Mouse (Mus musculus) cerebellum, postnatal 10 days (tissue): ENCODE results near the gene Ppp2r5c.
A peak's percentile ranks its signal among the peaks of the same experiment; 100 is the strongest.

Experiments
- DNase-seq, 2 experiments: peaks; one replicate each; pipeline ENCODE4 v3.0.0; 2021; ENCODE audit warnings: mixed read lengths in 2 of 2

Ppp2r5c gene

GRCm38 (mm10) chr12:110442238-110442637 lies 4.7 kb upstream of the Ppp2r5c start:
- no peak for DNase-seq

- no peak for DNase-seq
These were observed 2.4 kb upstream of the Ppp2r5c start for GRCm38 (mm10) chr12:110444530-110444929.

GRCm38 (mm10) chr12:110445775-110446174 lies 1.1 kb upstream of the Ppp2r5c start:
- no peak for DNase-seq

GRCm38 (mm10) chr12:110447306-110447705 lies 386 bp downstream of the Ppp2r5c start:
- peak; percentile 65 to 71 for DNase-seq

- DNase-seq, result no peak
These were observed 1.8 kb downstream of the Ppp2r5c start for GRCm38 (mm10) chr12:110448767-110449166.

- DNase-seq, result peak; percentile 81 to 84
These were observed 7.3 kb downstream of the Ppp2r5c start for GRCm38 (mm10) chr12:110454223-110454622.

- DNase-seq, result no peak
These were observed 9.1 kb downstream of the Ppp2r5c start for GRCm38 (mm10) chr12:110456024-110456423.

- DNase-seq, result no peak
These were observed 11.7 kb downstream of the Ppp2r5c start for GRCm38 (mm10) chr12:110458667-110459066.

- DNase-seq, result peak; percentile 82 to 89
These were observed 13.7 kb downstream of the Ppp2r5c start for GRCm38 (mm10) chr12:110460418-110461300.

- no peak for DNase-seq
These were observed 16.8 kb downstream of the Ppp2r5c start for GRCm38 (mm10) chr12:110463711-110464110.

GRCm38 (mm10) chr12:110471426-110471825 lies 24.5 kb downstream of the Ppp2r5c start:
- no peak for DNase-seq

- DNase-seq, result no peak
These were observed 25.3 kb downstream of the Ppp2r5c start for GRCm38 (mm10) chr12:110472247-110472646.

- no peak for DNase-seq
These were observed 27.6 kb downstream of the Ppp2r5c start for GRCm38 (mm10) chr12:110474497-110474896.

GRCm38 (mm10) chr12:110476561-110476960 lies 29.6 kb downstream of the Ppp2r5c start:
- no peak for DNase-seq

- no peak for DNase-seq
These were observed 31.0 kb downstream of the Ppp2r5c start for GRCm38 (mm10) chr12:110477906-110478305.

GRCm38 (mm10) chr12:110478601-110479008 lies 31.7 kb downstream of the Ppp2r5c start:
- no peak for DNase-seq

- peak in 1 of 2 experiments; percentile 47 for DNase-seq
These were observed 32.3 kb downstream of the Ppp2r5c start for GRCm38 (mm10) chr12:110479268-110479667.

GRCm38 (mm10) chr12:110480701-110481100 lies 33.8 kb downstream of the Ppp2r5c start:
- no peak for DNase-seq

GRCm38 (mm10) chr12:110483761-110484160 lies 36.8 kb downstream of the Ppp2r5c start:
- no peak for DNase-seq

- no peak for DNase-seq
These were observed 38.1 kb downstream of the Ppp2r5c start for GRCm38 (mm10) chr12:110484824-110485584.

GRCm38 (mm10) chr12:110485585-110486331 lies 38.8 kb downstream of the Ppp2r5c start:
- DNase-seq, result peak; percentile 82 to 84

- DNase-seq, result no peak
These were observed 39.9 kb downstream of the Ppp2r5c start for GRCm38 (mm10) chr12:110486852-110487251.

GRCm38 (mm10) chr12:110488031-110488430 lies 41.1 kb downstream of the Ppp2r5c start:
- DNase-seq, result no peak
